Mouse (Mus musculus) lung, adult 2 months (tissue): Measurements from ENCODE around the gene Cuedc1. TPM values are rescaled to one million over a fixed set of nuclear protein-coding genes. Genes with fewer than 3 reads are reported as not detected.

Experiments used
- DNase-seq: peaks from one replicate; pipeline ENCODE4 v3.0.0; 2022
- H3K4me1 ChIP-seq: fragments of 200-500 bp; 2 replicates; pipeline ENCODE4 v1.6.1; 2011; ENCODE audit warnings: low read length; ENCODE audit not compliant: control insufficient read depth, insufficient read depth
- H3K4me3 ChIP-seq: fragments of 200-500 bp; replicated peaks from 2 replicates; pipeline ENCODE3; 2011; ENCODE audit warnings: low read depth, mild to moderate bottlenecking, control low read depth, low read length; ENCODE audit errors: extremely low read depth
- CTCF ChIP-seq: fragments of 200-500 bp; IDR thresholded peaks from 2 replicates; pipeline ENCODE4 v1.5.1; 2011; ENCODE audit warnings: mild to moderate bottlenecking, low read length, control low read depth; ENCODE audit not compliant: insufficient read depth
- POLR2A ChIP-seq: fragments of 200-500 bp; IDR thresholded peaks from 2 replicates; pipeline ENCODE4 v1.6.1; 2011; ENCODE audit warnings: low read depth, mild to moderate bottlenecking, control low read depth, low read length, borderline replicate concordance; ENCODE audit errors: extremely low read depth
- WGBS: fragments of 180-500 bp; shearing (Covaris S2); methylation state at CpG from one replicate; pipeline ENCODE4 v1.1.7; 2018; 5-methylcytosine and 5-hydroxymethylcytosine counted together
- polyA plus RNA-seq: library from polyadenylated mRNA; depleted of rRNA; stranded (reverse); fragments of >200 nt; gene quantifications from 2 replicates; pipeline ENCODE4 v1.2.3, GENCODE M21; 2012

Cuedc1 gene
- polyA plus RNA-seq, 1 experiment, result 42.9 TPM

GRCm38 (mm10) chr11:88146264-88147060 lies 48.6 kb downstream of the Cuedc1 start:
- DNase-seq, result no peak
- 75% methylated on average over 12 of the region's 12 CpGs for WGBS
- TF ChIP-seq CTCF, result no peak
- no peak for TF ChIP-seq POLR2A
- Histone ChIP-seq H3K4me1 (peaks cover 40% of the 10 kb centered on the region), H3K4me3 (no peak overlapping the region)

- DNase-seq, result no peak
- H3K4me3 ChIP-seq, result no peak overlapping the region
- peaks cover 47% of the 10 kb centered on the region for H3K4me1 ChIP-seq
- TF ChIP-seq CTCF, result no peak
- TF ChIP-seq POLR2A, result no peak
- 71% methylated on average over 5 of the region's 5 CpGs for WGBS
These were observed 49.5 kb downstream of the Cuedc1 start for GRCm38 (mm10) chr11:88147388-88147787.

GRCm38 (mm10) chr11:88148015-88148637 lies 50.3 kb downstream of the Cuedc1 start:
- Histone ChIP-seq H3K4me1 (peaks cover 52% of the 10 kb centered on the region), H3K4me3 (no peak overlapping the region)
- TF ChIP-seq CTCF, result no peak
- no peak for TF ChIP-seq POLR2A
- no peak for DNase-seq
- 37% methylated on average over 7 of the region's 7 CpGs for WGBS

- no peak for TF ChIP-seq CTCF
- no peak for TF ChIP-seq POLR2A
- peaks cover 52% of the 10 kb centered on the region for H3K4me1 ChIP-seq
- no peak overlapping the region for H3K4me3 ChIP-seq
- 15% methylated on average over 11 of the region's 11 CpGs for WGBS
- DNase-seq, result peak; percentile 62
These were observed 50.9 kb downstream of the Cuedc1 start for GRCm38 (mm10) chr11:88148638-88149279.

- 18% methylated on average over 7 of the region's 7 CpGs for WGBS
- peak; percentile 69 for DNase-seq
- TF ChIP-seq POLR2A (no peak), CTCF (no peak)
- peaks cover 45% of the 10 kb centered on the region for H3K4me1 ChIP-seq
- no peak overlapping the region for H3K4me3 ChIP-seq
These were observed 53.7 kb downstream of the Cuedc1 start for GRCm38 (mm10) chr11:88151379-88152155.

- peaks cover 40% of the 10 kb centered on the region for H3K4me1 ChIP-seq
- TF ChIP-seq POLR2A (no peak), CTCF (no peak)
- DNase-seq, result no peak
- H3K4me3 ChIP-seq, result no peak overlapping the region
- WGBS, result 43% methylated on average over 5 of the region's 5 CpGs
These were observed 56.0 kb downstream of the Cuedc1 start for GRCm38 (mm10) chr11:88153880-88154279.

GRCm38 (mm10) chr11:88154500-88154899 lies 56.6 kb downstream of the Cuedc1 start:
- no peak overlapping the region for H3K4me3 ChIP-seq
- peaks cover 40% of the 10 kb centered on the region for H3K4me1 ChIP-seq
- DNase-seq, result no peak
- TF ChIP-seq CTCF (no peak), POLR2A (no peak)
- WGBS, result 67% methylated on average over 8 of the region's 8 CpGs

GRCm38 (mm10) chr11:88155451-88155850 lies 57.6 kb downstream of the Cuedc1 start:
- no peak for DNase-seq
- Histone ChIP-seq H3K4me1 (peaks cover 46% of the 10 kb centered on the region), H3K4me3 (no peak overlapping the region)
- TF ChIP-seq POLR2A, result no peak
- TF ChIP-seq CTCF, result no peak
- WGBS, result 59% methylated on average over 3 of the region's 3 CpGs

- no peak for DNase-seq
- no peak overlapping the region for H3K4me3 ChIP-seq
- WGBS, result 41% methylated on average over 8 of the region's 8 CpGs
- TF ChIP-seq CTCF (no peak), POLR2A (no peak)
- peaks cover 44% of the 10 kb centered on the region for H3K4me1 ChIP-seq
These were observed 58.1 kb downstream of the Cuedc1 start for GRCm38 (mm10) chr11:88155998-88156397.
